Mouse (Mus musculus) small intestine, adult 2 months (tissue): ENCODE results near the gene Spats2l. TPM values are rescaled to one million over a fixed set of nuclear protein-coding genes. Genes with fewer than 3 reads are reported as not detected.

Experiments
- H3K27ac ChIP-seq: fragments of 200-500 bp; 2 replicates; pipeline ENCODE4 v1.5.1; 2012; ENCODE audit warnings: low read depth, low read length, control low read depth, inconsistent platforms; ENCODE audit not compliant: insufficient read depth
- H3K27me3 ChIP-seq: fragments of 200-500 bp; 2 replicates; pipeline ENCODE4 v1.6.1; 2012; ENCODE audit warnings: mild to moderate bottlenecking, moderate library complexity, low read length, inconsistent platforms; ENCODE audit not compliant: control insufficient read depth, insufficient read depth
- H3K36me3 ChIP-seq: fragments of 200-500 bp; 2 replicates; pipeline ENCODE4 v1.6.1; 2012; ENCODE audit warnings: mild to moderate bottlenecking, low read length, control low read depth, inconsistent platforms; ENCODE audit not compliant: control insufficient read depth, insufficient read depth
- H3K4me1 ChIP-seq: fragments of 200-500 bp; 2 replicates; pipeline ENCODE4 v1.6.1; 2012; ENCODE audit warnings: low read length, inconsistent platforms, mixed read lengths; ENCODE audit not compliant: control insufficient read depth, insufficient read depth, insufficient read length
- H3K4me3 ChIP-seq: fragments of 200-500 bp; 2 replicates; pipeline ENCODE4 v1.5.1; 2012; ENCODE audit warnings: low read depth, mild to moderate bottlenecking, control low read depth, inconsistent platforms, low read length, moderate library complexity
- CTCF ChIP-seq: fragments of 200-500 bp; IDR thresholded peaks from 2 replicates; pipeline ENCODE4 v1.5.1; 2012; ENCODE audit warnings: low read depth, mild to moderate bottlenecking, control low read depth, inconsistent platforms, low read length, moderate library complexity, mixed read lengths; ENCODE audit not compliant: insufficient replicate concordance, insufficient read length; ENCODE audit errors: extremely low read depth
- POLR2A ChIP-seq: fragments of 200-500 bp; IDR thresholded peaks from 2 replicates; pipeline ENCODE4 v1.6.1; 2012; ENCODE audit warnings: low read depth, mild to moderate bottlenecking, control low read depth, inconsistent platforms, low read length, moderate library complexity
- WGBS: fragments of 180-500 bp; shearing (Covaris S2); methylation state at CpG from one replicate; pipeline ENCODE4 v1.1.7; 2018; 5-methylcytosine and 5-hydroxymethylcytosine counted together
- polyA plus RNA-seq: library from polyadenylated mRNA; depleted of rRNA; stranded (reverse); fragments of >200 nt; gene quantifications from 2 replicates; pipeline ENCODE4 v1.2.3, GENCODE M21; 2012

The Spats2l gene
- polyA plus RNA-seq, 1 experiment, result 4.0 TPM

- 89% methylated on average over 6 of the region's 6 CpGs for WGBS
- Histone ChIP-seq H3K27ac (no peak overlapping the region), H3K4me1 (no peaks in the 10 kb centered on the region), H3K36me3 (no peaks in the 10 kb centered on the region), H3K4me3 (no peak overlapping the region), H3K27me3 (peaks cover 24% of the 10 kb centered on the region)
- TF ChIP-seq CTCF (no peak), POLR2A (no peak)
These were observed 137.6 kb downstream of the Spats2l start for GRCm38 (mm10) chr1:57911561-57911960.

- TF ChIP-seq POLR2A (no peak), CTCF (no peak)
- Histone ChIP-seq H3K4me3 (no peak overlapping the region), H3K27ac (no peak overlapping the region), H3K36me3 (no peaks in the 10 kb centered on the region), H3K4me1 (peaks cover 10% of the 10 kb centered on the region; the same call in 1 of the 2 replicates), H3K27me3 (peaks cover 24% of the 10 kb centered on the region)
- WGBS, result 30% methylated on average over 5 of the region's 5 CpGs
These were observed 143.4 kb downstream of the Spats2l start for GRCm38 (mm10) chr1:57917342-57917741.

GRCm38 (mm10) chr1:57918567-57918966, 144.6 kb downstream of the Spats2l start:
- peaks cover 24% of the 10 kb centered on the region for H3K27me3 ChIP-seq
- H3K4me3 ChIP-seq, result no peak overlapping the region
- no peak overlapping the region for H3K27ac ChIP-seq
- TF ChIP-seq CTCF (no peak), POLR2A (no peak)
- no peaks in the 10 kb centered on the region; the same call in 1 of the 2 replicates for H3K36me3 ChIP-seq
- peaks cover 10% of the 10 kb centered on the region; the same call in 1 of the 2 replicates for H3K4me1 ChIP-seq
- 73% methylated on average over 4 of the region's 4 CpGs for WGBS

GRCm38 (mm10) chr1:57934287-57934686, 160.3 kb downstream of the Spats2l start:
- TF ChIP-seq CTCF (no peak), POLR2A (no peak)
- no peaks in the 10 kb centered on the region for H3K4me1 ChIP-seq
- H3K27ac ChIP-seq, result no peak overlapping the region
- no peaks in the 10 kb centered on the region for H3K27me3 ChIP-seq
- H3K36me3 ChIP-seq, result no peaks in the 10 kb centered on the region; the same call in 1 of the 2 replicates
- WGBS, result 58% methylated on average over 1 of the region's 1 CpGs
- no peak overlapping the region for H3K4me3 ChIP-seq

DNA sequence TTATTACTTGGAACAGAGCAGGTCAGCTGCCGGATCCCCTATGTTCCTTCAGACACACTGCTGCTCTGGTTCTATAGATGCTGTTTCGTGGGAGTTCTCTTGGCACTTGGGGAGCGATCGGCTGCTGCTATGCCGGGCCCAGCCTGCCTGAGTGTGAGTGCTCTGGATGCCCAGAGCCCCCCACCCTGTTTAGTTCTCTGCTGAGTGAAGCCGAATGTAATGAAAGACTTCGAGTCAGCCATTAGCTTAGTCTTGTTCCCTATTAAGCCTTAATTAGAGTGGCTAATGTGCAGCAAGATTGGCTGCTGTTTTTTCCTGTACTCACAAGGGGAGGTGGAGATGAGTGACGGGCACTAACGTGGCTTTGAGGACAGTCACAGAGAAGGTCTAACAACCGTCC, 166.7 kb downstream of the Spats2l start:
- no peak overlapping the region for H3K27ac ChIP-seq
- no peaks in the 10 kb centered on the region for H3K27me3 ChIP-seq
- peaks cover 7% of the 10 kb centered on the region; the same call in 1 of the 2 replicates for H3K36me3 ChIP-seq
- H3K4me1 ChIP-seq, result no peaks in the 10 kb centered on the region
- TF ChIP-seq POLR2A (no peak), CTCF (no peak)
- no peak overlapping the region for H3K4me3 ChIP-seq
- WGBS, result 86% methylated on average over 10 of the region's 10 CpGs

GRCm38 (mm10) chr1:57941095-57941494, 167.1 kb downstream of the Spats2l start:
- Histone ChIP-seq H3K4me3 (no peak overlapping the region), H3K36me3 (peaks cover 7% of the 10 kb centered on the region; the same call in 1 of the 2 replicates), H3K4me1 (no peaks in the 10 kb centered on the region), H3K27me3 (no peaks in the 10 kb centered on the region), H3K27ac (no peak overlapping the region)
- WGBS, result 76% methylated on average over 7 of the region's 7 CpGs
- TF ChIP-seq CTCF (no peak), POLR2A (no peak)

DNA sequence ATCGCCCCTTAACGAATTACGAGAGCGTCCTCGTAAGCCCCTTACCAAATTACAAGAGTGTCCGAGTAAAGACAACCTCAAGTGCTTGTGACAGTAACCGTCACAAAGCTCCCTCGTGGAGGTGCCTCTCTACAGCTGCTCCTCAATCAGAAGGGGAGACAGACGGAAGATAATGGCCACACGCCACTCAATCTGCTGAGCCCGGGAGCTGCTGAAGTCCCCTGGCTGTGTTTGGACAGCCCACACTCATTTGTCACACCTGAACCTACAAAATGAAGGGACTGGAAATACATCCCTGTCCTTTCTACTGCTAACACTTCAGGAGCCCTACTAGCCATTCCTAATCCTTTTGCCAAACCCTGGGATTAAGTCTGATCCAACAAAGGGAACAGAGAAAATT, 167.8 kb downstream of the Spats2l start:
- Histone ChIP-seq H3K27me3 (no peaks in the 10 kb centered on the region), H3K27ac (no peak overlapping the region), H3K36me3 (peaks cover 7% of the 10 kb centered on the region; the same call in 1 of the 2 replicates), H3K4me3 (no peak overlapping the region), H3K4me1 (no peaks in the 10 kb centered on the region)
- TF ChIP-seq CTCF, result no peak
- no peak for TF ChIP-seq POLR2A
- WGBS, result 76% methylated on average over 11 of the region's 11 CpGs
